Mouse (Mus musculus) CH12.LX (cell line): ENCODE results near the gene Sap30.

Experiments
- BHLHE40 ChIP-seq: IDR thresholded peaks from 2 replicates; pipeline ENCODE4 v1.6.1; 2011; ENCODE audit warnings: mild to moderate bottlenecking, low read depth, low read length, improper control_type of control experiment
- CTCF ChIP-seq, 2 experiments: IDR thresholded peaks in 1 of 2; conservative IDR thresholded peaks in 1 of 2; 2 replicates each; pipeline ENCODE4 v1.5.1; 2011 to 2012; ENCODE audit warnings: low read depth in 2 of 2, low read length in 2 of 2, improper control_type of control experiment in 1 of 2, inconsistent platforms in 1 of 2, mild to moderate bottlenecking in 1 of 2, moderate library complexity in 1 of 2
- ETS1 ChIP-seq: conservative IDR thresholded peaks from 2 replicates; pipeline ENCODE4 v1.6.1; 2012; ENCODE audit warnings: low read depth, mild to moderate bottlenecking, inconsistent platforms, low read length, improper control_type of control experiment, moderate library complexity
- MAFK ChIP-seq: IDR thresholded peaks from 2 replicates; pipeline ENCODE4 v1.6.1; 2011; ENCODE audit warnings: low read length, improper control_type of control experiment; ENCODE audit not compliant: insufficient replicate concordance
- MXI1 ChIP-seq: IDR thresholded peaks from 2 replicates; pipeline ENCODE4 v1.6.1; 2011; ENCODE audit warnings: mild to moderate bottlenecking, low read depth, low read length, improper control_type of control experiment
- NELFE ChIP-seq: IDR thresholded peaks from 2 replicates; pipeline ENCODE4 v1.6.1; 2011; ENCODE audit warnings: low read depth, low read length, improper control_type of control experiment
- POLR2A ChIP-seq: IDR thresholded peaks from 2 replicates; pipeline ENCODE4 v1.6.1; 2011; ENCODE audit warnings: low read depth, mild to moderate bottlenecking, improper control_type of control experiment, low read length

GRCm38 (mm10) chr8:57453361-57453760 is 34.3 kb downstream of the Sap30 start:
- no peak for TF ChIP-seq POLR2A
- TF ChIP-seq NELFE, result no peak
- no peak for TF ChIP-seq MAFK
- TF ChIP-seq MXI1, result no peak
- TF ChIP-seq BHLHE40, result no peak
- TF ChIP-seq ETS1, result no peak
- TF ChIP-seq CTCF (conservative IDR thresholded peaks at IDR 0.05 in 1 of 2, IDR thresholded peaks at IDR 0.05 in 1 of 2; ENCODE audit: low read depth in 2 of 2, low read length in 2 of 2), result no peak
